Comparison of ENCODE assay signal across 8 mouse cellular contexts in genomic region chr9:40344801-40345492, GRCm38 (mm10).
DNase-seq lines count a peak whose midpoint lies in the region; ATAC-seq lines count a peak whose summit lies in the region.

No protein-coding gene starts in this region.

- H3K27me3 ChIP-seq in kidney, embryonic 16.5 days (ENCODE audit: insufficient read depth, low read length): no peaks in the 10 kb centered on the region
- no peaks in the 10 kb centered on the region for H3K27me3 ChIP-seq in forebrain, embryonic 14.5 days (replicated peaks; ENCODE audit: control insufficient read depth, insufficient read depth, low read length)
- H3K27me3 ChIP-seq in midbrain, embryonic 12.5 days: no peaks in the 10 kb centered on the region
- no peaks in the 10 kb centered on the region for H3K27me3 ChIP-seq in liver, embryonic 11.5 days (replicated peaks; ENCODE audit: control insufficient read depth, insufficient read depth, low read length)

- WGBS in kidney, embryonic 16.5 days: 32% methylated on average over 10 of the region's 10 CpGs
- WGBS in forebrain, embryonic 14.5 days: 63% methylated on average over 10 of the region's 10 CpGs
- WGBS in midbrain, embryonic 12.5 days: 62% methylated on average over 10 of the region's 10 CpGs
- 38% methylated on average over 10 of the region's 10 CpGs for WGBS in liver, embryonic 11.5 days

- H3K9me3 ChIP-seq in kidney, embryonic 16.5 days (ENCODE audit: low read length): no peaks in the 10 kb centered on the region
- no peaks in the 10 kb centered on the region for H3K9me3 ChIP-seq in forebrain, embryonic 14.5 days (replicated peaks; ENCODE audit: control insufficient read depth, low read length)
- H3K9me3 ChIP-seq in midbrain, embryonic 12.5 days: no peaks in the 10 kb centered on the region
- no peaks in the 10 kb centered on the region for H3K9me3 ChIP-seq in liver, embryonic 11.5 days (ENCODE audit: control insufficient read depth, low read length)

- H3K9ac ChIP-seq in kidney, embryonic 16.5 days (replicated peaks; ENCODE audit: low read length): no peak overlapping the region
- peak overlapping the region; percentile 62 for H3K9ac ChIP-seq in forebrain, embryonic 14.5 days (ENCODE audit: low read length)
- no peak overlapping the region for H3K9ac ChIP-seq in midbrain, embryonic 12.5 days (replicated peaks)
- no peak overlapping the region for H3K9ac ChIP-seq in liver, embryonic 11.5 days (ENCODE audit: low read depth, low read length)

- no peaks in the 10 kb centered on the region for H3K36me3 ChIP-seq in kidney, embryonic 16.5 days (ENCODE audit: insufficient read depth, low read length)
- H3K36me3 ChIP-seq in forebrain, embryonic 14.5 days (ENCODE audit: control insufficient read depth, insufficient read depth, low read length): no peaks in the 10 kb centered on the region
- no peaks in the 10 kb centered on the region for H3K36me3 ChIP-seq in midbrain, embryonic 12.5 days
- no peaks in the 10 kb centered on the region for H3K36me3 ChIP-seq in liver, embryonic 11.5 days (ENCODE audit: control insufficient read depth, insufficient read depth, low read length)

- no peak overlapping the region for H3K4me3 ChIP-seq in kidney, embryonic 16.5 days (ENCODE audit: low read length)
- H3K4me3 ChIP-seq in forebrain, embryonic 14.5 days (ENCODE audit: low read depth, low read length): peak overlapping the region; percentile 33
- no peak overlapping the region for H3K4me3 ChIP-seq in midbrain, embryonic 12.5 days
- no peak overlapping the region for H3K4me3 ChIP-seq in liver, embryonic 11.5 days (ENCODE audit: low read depth, low read length)

- peak; percentile 57 for ATAC-seq in kidney, embryonic 16.5 days (ENCODE audit: low FRiP score, low TSS enrichment)
- peak; percentile 9; the same call in 1 of the 2 replicates for ATAC-seq in forebrain, embryonic 14.5 days
- 0 out of 2 replicates have a peak, but pooled peaks have one; percentile 16 for ATAC-seq in midbrain, embryonic 12.5 days (ENCODE audit: low FRiP score, low read depth)
- ATAC-seq in liver, embryonic 11.5 days (replicated peaks; ENCODE audit: low FRiP score): no peak

- H3K27ac ChIP-seq in kidney, embryonic 16.5 days (ENCODE audit: low read length): peak overlapping the region; percentile 27; the same call in 1 of the 2 replicates
- H3K27ac ChIP-seq in forebrain, embryonic 14.5 days (ENCODE audit: low read depth, low read length): peak overlapping the region; percentile 86
- H3K27ac ChIP-seq in midbrain, embryonic 12.5 days (replicated peaks): no peak overlapping the region
- H3K27ac ChIP-seq in liver, embryonic 11.5 days (ENCODE audit: low read depth, low read length): no peak overlapping the region

- H3K4me2 ChIP-seq in kidney, embryonic 16.5 days (replicated peaks; ENCODE audit: low read depth, low read length): peak overlapping the region; percentile 57
- H3K4me2 ChIP-seq in forebrain, embryonic 14.5 days (ENCODE audit: low read length): peak overlapping the region; percentile 61
- peak overlapping the region; percentile 57; the same call in 1 of the 2 replicates for H3K4me2 ChIP-seq in midbrain, embryonic 12.5 days (replicated peaks)
- H3K4me2 ChIP-seq in liver, embryonic 11.5 days: no peak overlapping the region

- DNase-seq in kidney, adult 18-20 months: no peak
- peak; percentile 79 for DNase-seq in cerebellum, adult 9-11 months
- peak; percentile 18 for DNase-seq in forebrain, embryonic 14.5 days (ENCODE audit: low spot score)
- no peak for DNase-seq in liver, embryonic 11.5 days (ENCODE audit: low spot score)
- DNase-seq in thymus, postnatal 4 days: no peak
- no peak for DNase-seq in embryo, embryonic 10 days (ENCODE audit: low spot score)

- peaks cover 21% of the 10 kb centered on the region for H3K4me1 ChIP-seq in kidney, embryonic 16.5 days (ENCODE audit: insufficient read depth, low read length)
- peaks cover 22% of the 10 kb centered on the region for H3K4me1 ChIP-seq in forebrain, embryonic 14.5 days (ENCODE audit: control insufficient read depth, insufficient read depth, low read length)
- H3K4me1 ChIP-seq in midbrain, embryonic 12.5 days: peaks cover 25% of the 10 kb centered on the region
- H3K4me1 ChIP-seq in liver, embryonic 11.5 days (replicated peaks; ENCODE audit: control insufficient read depth, insufficient read depth, low read length): peaks cover 5% of the 10 kb centered on the region; the same call in 1 of the 2 replicates

Comparison
In these comparisons a context has a peak if more than half of its experiments do, and no peak if none do; other contexts are left out.
1. H3K27ac ChIP-seq: peak in kidney, embryonic 16.5 days (single experiment) and forebrain, embryonic 14.5 days (single experiment); none in midbrain, embryonic 12.5 days (single experiment) and liver, embryonic 11.5 days (single experiment).
2. DNase-seq: peak in cerebellum, adult 9-11 months (single experiment) and forebrain, embryonic 14.5 days (single experiment); none in kidney, adult 18-20 months (single experiment), liver, embryonic 11.5 days (single experiment), thymus, postnatal 4 days (single experiment) and embryo, embryonic 10 days (single experiment).